Mouse (Mus musculus) cerebellum, adult 2 months (tissue): Measurements from ENCODE around the gene Wfs1.

Source experiments
- CTCF ChIP-seq: fragments of 200-500 bp; IDR thresholded peaks from 2 replicates; pipeline ENCODE4 v1.5.1; 2011; ENCODE audit warnings: low read depth, mild to moderate bottlenecking, control low read depth, low read length, moderate library complexity, borderline replicate concordance; ENCODE audit not compliant: insufficient read depth
- POLR2A ChIP-seq: fragments of 200-500 bp; IDR thresholded peaks from 2 replicates; pipeline ENCODE4 v1.6.1; 2011; ENCODE audit warnings: low read length, control low read depth, borderline replicate concordance; ENCODE audit not compliant: insufficient read depth

DNA sequence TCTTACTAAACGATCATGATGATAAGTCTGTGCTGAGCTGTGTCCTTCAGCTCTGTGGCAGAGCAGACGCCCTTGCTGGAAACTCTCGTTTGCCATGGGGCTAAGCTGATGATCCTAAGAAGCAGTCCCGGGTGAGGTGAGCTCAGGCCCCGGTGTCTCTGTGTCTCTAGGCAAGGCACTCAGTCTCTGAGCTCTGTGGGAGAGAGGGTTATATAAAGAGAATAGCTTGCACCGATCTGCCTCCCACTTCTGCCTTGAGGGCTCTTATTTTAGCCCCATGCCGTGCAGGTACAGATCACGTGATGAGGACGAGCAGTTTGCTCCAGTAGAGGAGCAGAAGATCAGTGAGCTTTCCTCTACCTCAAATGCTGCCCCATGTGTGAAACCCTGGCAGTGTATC lies 41.7 kb upstream of the Wfs1 start:
- TF ChIP-seq CTCF (no peak), POLR2A (no peak)
